Mouse (Mus musculus): ENCODE data around the gene Rad9b.

- TF ChIP-seq POLR2A (IDR thresholded peaks at IDR 0.05; ENCODE audit: borderline replicate concordance, insufficient read depth, low read length), result peak; percentile 67; the same call in 1 of the 2 replicates
- TF ChIP-seq CTCF (IDR thresholded peaks at IDR 0.05; ENCODE audit: borderline replicate concordance, insufficient read depth, low read depth, low read length), result peak; percentile 60
Measured at GRCm38 (mm10) chr5:122324608-122325431, 29.2 kb downstream of the Rad9b start.

All from cerebellum, adult 2 months (tissue).